Mouse (Mus musculus) c-Kit-positive CD71-positive TER-119-positive erythroid progenitor cells, embryonic 14.5 days (primary cell): ENCODE data around the gene Eno4.
"Not testable (repeated sequence)": the region's sequence is repeated elsewhere in the genome, so short reads cannot be mapped to it uniquely, and the experiment has no call there.

Experiments
- DNase-seq: peaks from one replicate; pipeline ENCODE4 v3.0.0-alpha.2; 2013; ENCODE audit warnings: low spot score

Gene Eno4

GRCm38 (mm10) chr19:58942841-58943828 is at the start of gene Eno4, which contains the start of gene Hspa12a:
Gene Eno4 (plus strand): TSS chr19:58943425.
Gene Hspa12a (minus strand): TSS chr19:58943654.
- peak; percentile 68 for DNase-seq

GRCm38 (mm10) chr19:58896216-58896615 is 47.0 kb upstream of the Eno4 start:
- no peak for DNase-seq

GRCm38 (mm10) chr19:58900471-58900870 is 42.8 kb upstream of the Eno4 start:
- not testable (repeated sequence) for DNase-seq

- DNase-seq = no peak
Observed at GRCm38 (mm10) chr19:58903079-58903898, 39.9 kb upstream of the Eno4 start.

GRCm38 (mm10) chr19:58903899-58904327 is 39.3 kb upstream of the Eno4 start:
- DNase-seq = peak; percentile 31

- no peak for DNase-seq
Observed at GRCm38 (mm10) chr19:58906685-58907084, 36.5 kb upstream of the Eno4 start.

- DNase-seq = no peak
Observed at GRCm38 (mm10) chr19:58908018-58908417, 35.2 kb upstream of the Eno4 start.

GRCm38 (mm10) chr19:58910941-58911368 is 32.3 kb upstream of the Eno4 start:
- DNase-seq = no peak

- peak; percentile 6 for DNase-seq
Observed at GRCm38 (mm10) chr19:58911386-58911785, 31.8 kb upstream of the Eno4 start.

GRCm38 (mm10) chr19:58913301-58913700 is 29.9 kb upstream of the Eno4 start:
- no peak for DNase-seq

GRCm38 (mm10) chr19:58918597-58918996 is 24.6 kb upstream of the Eno4 start:
- no peak for DNase-seq

GRCm38 (mm10) chr19:58919148-58919547 is 24.1 kb upstream of the Eno4 start:
- no peak for DNase-seq

- DNase-seq = no peak
Observed at GRCm38 (mm10) chr19:58931081-58931800, 12.0 kb upstream of the Eno4 start.

GRCm38 (mm10) chr19:58933062-58933461 is 10.2 kb upstream of the Eno4 start:
- no peak for DNase-seq

- DNase-seq = no peak
Observed at GRCm38 (mm10) chr19:58945959-58946358, 2.7 kb downstream of the Eno4 start.

- no peak for DNase-seq
Observed at GRCm38 (mm10) chr19:58951521-58951920, 8.3 kb downstream of the Eno4 start.

- DNase-seq = no peak
Observed at GRCm38 (mm10) chr19:58952236-58952635, 9.0 kb downstream of the Eno4 start.

GRCm38 (mm10) chr19:58954779-58955178 is 11.6 kb downstream of the Eno4 start:
- DNase-seq = no peak

GRCm38 (mm10) chr19:58963011-58963410 is 19.8 kb downstream of the Eno4 start:
- no peak for DNase-seq

- no peak for DNase-seq
Observed at GRCm38 (mm10) chr19:58968731-58969506, 25.7 kb downstream of the Eno4 start.

GRCm38 (mm10) chr19:58970826-58971225 is 27.6 kb downstream of the Eno4 start:
- DNase-seq = no peak
